Mouse (Mus musculus): Measurements from ENCODE around the gene Mettl3. TPM values are rescaled to one million over a fixed set of nuclear protein-coding genes. Genes with fewer than 3 reads are reported as not detected.

Gene Mettl3
- total RNA-seq, 2 experiments from 2014 or later, result 36.1 to 47.3 TPM

DNA sequence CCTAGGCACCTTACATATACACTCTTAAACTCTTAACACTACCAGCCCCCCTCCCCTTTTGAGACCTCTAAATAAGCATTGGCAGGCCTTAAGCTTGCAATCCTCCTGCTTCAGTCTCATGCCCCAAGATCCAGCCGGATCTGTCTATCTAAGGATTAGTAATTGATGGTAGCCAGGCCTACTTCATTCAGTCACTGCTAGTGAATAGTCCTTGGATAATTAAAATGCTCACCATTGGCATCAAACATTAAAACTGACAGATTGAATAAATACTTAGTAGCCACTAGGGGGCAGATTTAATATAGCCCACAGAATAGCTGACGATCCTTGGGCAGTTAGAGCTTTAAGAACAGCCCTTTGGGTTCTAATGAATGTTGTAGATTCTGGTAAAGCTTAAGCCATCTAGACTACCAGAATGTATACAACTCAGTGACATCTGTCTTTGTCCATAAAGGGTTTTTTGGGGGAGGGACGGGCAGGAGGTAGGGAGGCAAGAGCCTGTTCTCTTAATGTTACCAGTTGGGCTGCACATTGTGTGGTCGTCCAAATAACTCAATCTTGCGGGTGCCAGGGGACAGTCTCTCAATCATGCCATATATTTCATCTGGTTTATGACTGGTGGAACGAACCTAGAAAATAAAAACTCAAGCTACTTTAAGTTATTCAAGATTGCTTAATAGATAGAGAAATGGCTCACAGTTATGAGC, 9.2 kb downstream of the Mettl3 start:
- DNase-seq, result no peak

DNA sequence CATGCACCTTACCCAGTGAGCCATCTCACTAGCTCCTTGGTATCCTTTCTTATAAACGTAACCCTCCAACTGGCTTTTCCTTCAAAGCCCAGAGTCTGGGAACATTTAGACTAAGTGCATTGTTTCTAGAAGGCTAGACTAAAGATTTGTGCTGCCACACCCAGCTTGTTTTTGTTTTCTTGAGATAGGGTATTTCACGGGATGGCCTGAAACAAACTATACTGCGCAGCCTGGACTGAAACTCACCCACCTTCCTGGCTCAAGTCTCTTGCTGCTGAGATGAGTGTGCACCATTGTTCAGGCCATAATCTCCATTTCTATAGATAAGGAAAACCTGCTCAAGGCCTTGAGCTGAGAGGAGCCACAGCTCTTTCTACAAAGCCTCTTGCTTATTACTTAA, 20.7 kb downstream of the Mettl3 start:
- DNase-seq, result no peak

DNA sequence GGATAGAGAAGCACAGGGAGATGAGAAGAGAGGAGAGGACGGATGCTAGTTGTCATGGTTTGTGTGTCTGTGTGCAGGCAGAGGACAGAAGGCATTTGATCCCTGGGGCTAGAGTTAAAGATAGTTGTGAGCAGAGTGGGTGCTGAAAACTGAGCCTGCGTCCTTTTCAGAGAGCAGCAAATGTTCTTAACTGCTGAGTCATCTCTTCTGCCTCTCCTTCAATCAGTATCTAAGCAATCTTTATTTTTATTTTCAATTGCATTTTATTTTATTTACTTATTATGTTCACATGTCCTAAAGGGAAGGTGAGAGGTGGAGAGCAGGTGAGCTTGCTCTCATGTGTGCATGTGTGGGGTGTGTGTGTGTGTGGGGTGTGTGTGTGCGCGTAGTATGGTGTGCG, 21.3 kb downstream of the Mettl3 start:
- DNase-seq, result no peak

DNA sequence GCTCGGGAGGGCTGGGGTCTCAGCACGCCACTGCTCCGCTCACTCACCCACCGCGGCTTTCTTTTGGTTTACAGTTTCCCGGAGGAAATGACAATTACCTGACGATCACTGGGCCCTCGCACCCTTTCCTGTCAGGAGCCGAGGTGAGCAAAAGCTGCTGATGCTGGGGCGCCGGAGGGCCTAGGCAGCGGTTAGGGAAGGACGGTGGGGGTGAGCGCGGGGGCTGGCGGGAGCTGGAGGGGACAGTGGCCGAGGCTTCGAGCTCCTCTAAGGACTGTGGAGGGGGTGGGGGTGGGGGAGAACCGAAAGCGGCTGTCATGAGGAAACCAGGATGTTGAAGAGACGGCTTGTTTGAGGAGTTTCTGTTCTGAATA, 25.2 kb downstream of the Mettl3 start:
- DNase-seq, result peak in 1 of 2 experiments; percentile 18

DNA sequence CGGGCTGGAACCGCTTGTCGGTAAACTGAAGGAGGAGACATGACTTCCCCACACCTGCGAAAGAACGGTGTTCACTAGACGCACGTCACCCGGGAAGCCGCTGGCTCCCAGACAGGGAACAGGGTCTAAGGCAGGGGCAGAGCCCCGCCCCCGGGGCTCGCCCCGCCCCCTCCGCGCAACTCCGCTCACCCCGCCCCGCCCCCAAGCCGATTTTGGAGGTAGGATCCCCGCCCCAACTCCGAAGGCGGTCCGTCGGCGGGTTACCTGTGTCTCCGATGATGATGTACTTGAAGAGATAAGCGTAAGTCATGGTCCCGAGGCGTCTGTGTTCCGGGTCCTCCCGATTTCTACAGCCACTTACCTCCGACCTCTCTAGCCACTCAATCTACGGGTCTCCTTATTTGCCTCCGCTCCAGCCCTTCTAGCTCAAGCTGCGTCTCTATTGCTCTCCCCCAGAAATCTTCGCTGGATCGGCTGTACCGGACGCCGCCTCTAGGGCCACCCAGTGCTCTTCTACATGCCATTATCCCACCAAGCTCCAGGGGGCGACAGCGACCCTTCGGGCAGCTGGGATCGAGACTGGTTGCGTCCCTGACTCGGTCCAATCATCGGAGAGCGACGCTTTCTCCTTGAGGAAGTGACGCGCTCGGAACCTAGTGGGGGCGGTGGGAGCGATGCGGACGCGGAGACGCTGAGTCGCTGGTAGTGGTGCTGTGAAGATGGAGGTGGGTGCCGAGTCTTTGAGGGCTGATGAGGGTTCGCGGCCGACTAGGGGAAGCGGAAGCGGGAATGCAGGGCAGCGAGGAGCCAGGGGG, 25.8 kb downstream of the Mettl3 start, which contains the start of the genes Tox4 and Rab2b:
Gene Tox4 (plus strand): TSS at position 215 of the 815 bp plus-strand sequence.
Gene Rab2b (minus strand): TSS at position 614 of the 815 bp plus-strand sequence.
- DNase-seq, result peak; percentile 97 to 99

DNA sequence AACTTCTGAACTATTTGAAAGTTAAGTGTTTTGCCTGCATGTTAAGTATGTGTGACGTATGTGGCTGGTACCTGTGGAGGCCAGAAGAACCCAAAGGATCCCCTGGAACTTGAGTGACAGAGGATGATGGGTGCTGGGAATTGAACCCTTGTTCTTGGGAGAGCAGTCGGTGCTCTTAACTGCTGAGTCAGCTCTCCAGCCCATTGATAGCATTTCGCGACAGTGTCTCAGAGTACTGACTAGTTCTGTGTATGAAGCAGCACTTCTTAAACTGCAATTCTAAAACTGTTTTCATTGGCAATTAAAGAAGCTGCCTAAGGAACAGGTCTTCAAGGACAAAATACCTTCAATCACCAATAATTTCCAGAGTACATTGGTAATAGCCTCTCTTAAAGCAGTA, 27.7 kb downstream of the Mettl3 start:
- DNase-seq, result no peak

DNA sequence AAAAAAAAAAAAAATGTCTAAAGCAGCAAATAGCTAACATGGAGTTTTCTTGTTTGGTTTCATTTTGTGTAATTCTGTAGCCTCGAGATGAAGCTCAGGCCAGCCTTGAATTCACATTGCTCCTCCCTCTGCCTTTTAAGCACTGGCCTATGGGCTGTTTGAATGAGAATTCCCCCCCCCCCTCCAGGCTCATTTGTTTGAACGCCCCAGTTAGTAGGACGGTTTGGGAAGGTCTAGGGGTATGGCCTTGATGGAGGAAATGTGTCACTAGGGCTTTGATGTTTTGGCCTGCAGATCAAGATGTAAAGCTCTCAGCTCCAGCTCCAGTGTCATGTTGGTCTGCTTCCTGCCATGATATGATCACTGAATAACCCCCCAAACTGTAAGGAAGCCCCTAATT, 32.1 kb downstream of the Mettl3 start:
- peak; percentile 59 to 68 for DNase-seq

DNA sequence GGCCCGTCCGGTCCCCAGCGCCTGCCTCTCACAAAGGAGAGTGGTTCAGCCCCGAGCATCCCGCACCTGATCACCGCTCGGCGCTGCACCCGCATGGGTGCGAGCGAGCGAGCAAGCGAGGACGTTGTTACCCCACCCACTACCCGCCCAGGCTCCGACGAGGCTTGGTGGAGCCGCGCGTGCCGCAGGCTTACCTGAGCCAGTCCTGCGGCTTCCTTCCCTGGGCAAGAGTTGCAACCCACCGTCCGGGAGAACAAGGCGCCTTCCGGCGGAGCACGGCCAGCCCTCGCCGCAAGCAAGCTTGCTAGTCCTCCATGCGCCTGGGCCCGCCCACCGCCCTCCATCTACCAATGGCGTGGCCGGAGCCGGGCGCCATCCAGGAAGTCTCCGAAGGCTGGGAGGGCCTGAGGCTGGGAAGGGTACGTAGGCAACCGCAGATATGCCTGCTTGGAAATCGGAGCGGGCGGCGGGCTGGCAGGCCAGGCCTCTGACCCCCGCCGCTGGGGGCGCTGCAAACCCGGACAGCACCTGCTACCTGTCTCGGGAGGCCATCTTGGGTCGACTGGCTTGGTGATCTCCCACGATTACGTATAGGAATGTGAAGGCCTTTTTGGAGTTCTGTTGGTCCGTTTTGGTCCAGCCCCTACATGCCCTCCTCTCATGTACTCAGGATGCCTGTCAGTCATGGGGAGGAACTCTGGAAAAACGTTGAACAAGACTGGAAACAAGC, 47.3 kb downstream of the Mettl3 start, which contains the start of gene Chd8:
Gene Chd8 (minus strand): TSS at position 297 of the 730 bp plus-strand sequence.
- peak; percentile 99 for DNase-seq

DNA sequence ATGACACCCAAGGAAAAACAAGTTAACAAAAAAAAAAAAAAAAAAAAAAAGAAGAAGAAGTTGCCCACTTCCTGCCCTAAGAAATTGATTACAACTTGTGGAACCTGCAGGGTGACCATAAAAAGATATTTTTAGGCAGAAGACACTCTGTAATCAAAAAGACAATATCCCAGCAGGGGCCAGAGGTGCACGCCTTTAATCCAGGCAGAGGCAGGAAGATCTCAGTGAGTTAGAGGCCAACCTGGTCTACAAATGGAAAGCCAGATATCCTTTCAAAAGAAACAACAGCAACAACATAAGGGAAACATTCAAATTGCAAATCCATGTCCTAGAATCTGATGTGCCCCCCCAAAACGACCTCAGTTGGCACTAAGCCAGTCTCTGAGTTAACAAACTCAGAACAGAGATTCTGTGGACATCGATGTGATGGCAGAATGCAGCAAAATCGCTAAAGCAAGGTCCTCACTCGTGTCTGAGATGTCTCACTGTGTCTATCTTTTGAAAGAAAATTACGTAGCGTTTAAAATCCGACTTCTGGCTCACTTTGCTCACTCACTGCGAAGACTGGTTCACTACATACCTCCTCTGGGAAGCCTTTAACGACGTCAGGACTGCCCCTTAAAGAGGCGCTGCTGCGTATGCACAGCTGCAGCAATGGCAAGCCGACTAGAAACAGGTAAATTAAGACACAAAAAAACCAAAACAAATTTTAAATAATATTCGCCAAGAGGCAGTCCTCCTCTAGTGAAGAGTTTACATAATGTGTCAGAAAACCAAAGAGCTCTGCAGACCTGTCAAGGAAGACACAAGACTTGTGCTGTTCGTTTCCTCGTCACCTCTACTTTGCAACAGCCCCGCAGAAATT, 48.4 kb downstream of the Mettl3 start:
- peak in 1 of 2 experiments; percentile 25 for DNase-seq

DNA sequence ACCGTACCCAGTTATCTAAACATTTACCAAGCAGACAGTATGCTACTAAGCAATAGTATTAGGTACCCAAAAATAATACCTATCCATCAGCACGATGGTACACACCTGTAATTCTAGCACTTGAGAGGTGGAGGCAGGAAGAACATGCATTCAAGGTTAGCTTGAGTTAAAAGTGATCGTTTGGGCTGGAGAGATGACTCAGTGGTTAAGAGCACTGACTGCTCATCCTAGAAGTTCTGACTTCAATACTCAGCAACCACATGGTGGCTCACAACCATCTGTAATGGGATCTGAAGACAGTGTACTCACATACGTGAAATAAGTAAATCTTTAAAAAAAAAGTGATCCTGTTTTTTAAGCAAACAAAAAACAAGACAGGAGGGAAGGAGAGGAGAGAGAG, 58.8 kb downstream of the Mettl3 start:
- DNase-seq, result no peak

Other genes starting within 250 kb of the Mettl3 start
- gene Hnrnpc, start 201.1 kb downstream of the Mettl3 start, total RNA-seq (2021), result 100 to 1,000 TPM; 209 to 332 TPM
- gene Rpgrip1, start 194.4 kb downstream of the Mettl3 start, total RNA-seq (2021), result under 1 TPM; 0.33 to 0.93 TPM
- gene Supt16, start 107.7 kb downstream of the Mettl3 start, total RNA-seq (2021), result 10 to 100 TPM; 55.2 to 59.7 TPM
- 10 to 100 TPM; 90.1 to 92.4 TPM for gene Chd8, start 47.3 kb downstream of the Mettl3 start, total RNA-seq (2021)
- gene Tox4, start 26.0 kb downstream of the Mettl3 start, total RNA-seq (2021), result 10 to 100 TPM; 55.3 to 70.4 TPM
- gene Rab2b, start 25.6 kb downstream of the Mettl3 start, total RNA-seq (2021), result 10 to 100 TPM; 38.2 to 45.1 TPM
- gene Sall2, start 23.6 kb upstream of the Mettl3 start, total RNA-seq (2021), result 1 to 10 TPM; 6.7 to 7.5 TPM
- not detected for gene Olfr1513, start 51.3 kb upstream of the Mettl3 start, total RNA-seq (2021)
- not detected for gene Olfr1512, start 74.0 kb upstream of the Mettl3 start, total RNA-seq (2021)
- not detected for gene Olfr1511, start 92.3 kb upstream of the Mettl3 start, total RNA-seq (2021)
- not detected for gene Olfr1510, start 109.2 kb upstream of the Mettl3 start, total RNA-seq (2021)
- gene Olfr1509, start 137.9 kb upstream of the Mettl3 start, total RNA-seq (2021), result not detected
- not detected for gene Olfr1508, start 162.4 kb upstream of the Mettl3 start, total RNA-seq (2021)
- not detected for gene Olfr1507, start 190.6 kb upstream of the Mettl3 start, total RNA-seq (2021)

Measured in adrenal gland, postnatal 36 days (tissue).